Mouse (Mus musculus): Measurements from ENCODE around the gene Irf3. TPM values are rescaled to one million over a fixed set of nuclear protein-coding genes. Genes with fewer than 3 reads are reported as not detected.
A peak's percentile ranks its signal among the peaks of the same experiment; 100 is the strongest.

Irf3 gene
- total RNA-seq, 1 experiment: 45.9 TPM

GRCm38 (mm10) chr7:44966638-44967037, 30.8 kb upstream of the Irf3 start:
- peak overlapping the region; percentile 25 to 40; a peak in 3 of 4 replicates for H3K4me3 ChIP-seq (ENCODE audit: insufficient read depth in 1 of 2, low read depth in 1 of 2, low read length in 2 of 2, poor library complexity in 1 of 2, severe bottlenecking in 1 of 2)
- peaks cover 2 to 6% of the 10 kb centered on the region in 2 experiments; a peak in 2 of 4 replicates for H3K4me1 ChIP-seq (ENCODE audit: control insufficient read depth in 2 of 2, insufficient read depth in 2 of 2, low read length in 2 of 2, poor library complexity in 1 of 2)
- peak overlapping the region; percentile 28; the same call in 1 of the 2 replicates for H3K9ac ChIP-seq (ENCODE audit: insufficient read depth, low read depth, low read length, poor library complexity, severe bottlenecking)
- in situ Hi-C loops (cut with MboI; ENCODE audit: low sequenced_read_pairs in 2 of 2, unreplicated experiment in 2 of 2): no loop called here
- no peak overlapping the region for H3K27ac ChIP-seq (ENCODE audit: insufficient read depth, low read depth, low read length, poor library complexity, severe bottlenecking)
- TF ChIP-seq MAFK (IDR thresholded peaks at IDR 0.05; ENCODE audit: insufficient read depth, low read depth, low read length) (no peak), ZC3H11A (IDR thresholded peaks at IDR 0.05; ENCODE audit: borderline replicate concordance, low read depth, low read length) (no peak), HCFC1 (IDR thresholded peaks at IDR 0.05; ENCODE audit: borderline replicate concordance, insufficient read depth, low read length) (no peak), ZNF384 (IDR thresholded peaks at IDR 0.05; ENCODE audit: low read depth, low read length) (no peak), CHD2 (IDR thresholded peaks at IDR 0.05; ENCODE audit: low read depth, low read length) (no peak)
- no peaks in the 10 kb centered on the region for H3K9me3 ChIP-seq (ENCODE audit: control insufficient read depth, insufficient read depth, low read depth, low read length)
- no peak for DNase-seq (ENCODE audit: low read depth, low spot score)
- peaks cover 31% of the 10 kb centered on the region for H3K36me3 ChIP-seq (ENCODE audit: control insufficient read depth, insufficient read depth, low read length, poor library complexity, severe bottlenecking)

- peaks cover 16% of the 10 kb centered on the region; the same call in 1 of the 2 replicates for H3K36me3 ChIP-seq (ENCODE audit: control insufficient read depth, insufficient read depth, low read length, poor library complexity, severe bottlenecking)
- TF ChIP-seq CHD2 (IDR thresholded peaks at IDR 0.05; ENCODE audit: low read depth, low read length): peak; percentile 80; the same call in 1 of the 2 replicates
- TF ChIP-seq ZC3H11A (IDR thresholded peaks at IDR 0.05; ENCODE audit: borderline replicate concordance, low read depth, low read length): no peak
- in situ Hi-C loops (cut with MboI; ENCODE audit: low sequenced_read_pairs in 2 of 2, unreplicated experiment in 2 of 2): no loop called here
- no peaks in the 10 kb centered on the region for H3K9me3 ChIP-seq (ENCODE audit: control insufficient read depth, insufficient read depth, low read depth, low read length)
- peak overlapping the region; percentile 72 for H3K27ac ChIP-seq (ENCODE audit: insufficient read depth, low read depth, low read length, poor library complexity, severe bottlenecking)
- H3K4me1 ChIP-seq (ENCODE audit: control insufficient read depth in 2 of 2, insufficient read depth in 2 of 2, low read length in 2 of 2, poor library complexity in 1 of 2): peaks cover 0 to 14% of the 10 kb centered on the region in 2 experiments; a peak in 1 of 4 replicates
- peak; percentile 90 for DNase-seq (ENCODE audit: low read depth, low spot score)
- peak overlapping the region; percentile 77 for H3K9ac ChIP-seq (ENCODE audit: insufficient read depth, low read depth, low read length, poor library complexity, severe bottlenecking)
- H3K4me3 ChIP-seq (ENCODE audit: insufficient read depth in 1 of 2, low read depth in 1 of 2, low read length in 2 of 2, poor library complexity in 1 of 2, severe bottlenecking in 1 of 2): peak overlapping the region; percentile 82 to 85
Observed at GRCm38 (mm10) chr7:44970231-44970691, 27.2 kb upstream of the Irf3 start.

GRCm38 (mm10) chr7:44971142-44971541, 26.3 kb upstream of the Irf3 start:
- DNase-seq (ENCODE audit: low read depth, low spot score): no peak
- Histone ChIP-seq H3K4me3 (ENCODE audit: insufficient read depth in 1 of 2, low read depth in 1 of 2, low read length in 2 of 2, poor library complexity in 1 of 2, severe bottlenecking in 1 of 2) (no peak overlapping the region), H3K36me3 (ENCODE audit: control insufficient read depth, insufficient read depth, low read length, poor library complexity, severe bottlenecking) (peaks cover 13% of the 10 kb centered on the region), H3K9me3 (ENCODE audit: control insufficient read depth, insufficient read depth, low read depth, low read length) (no peaks in the 10 kb centered on the region), H3K9ac (ENCODE audit: insufficient read depth, low read depth, low read length, poor library complexity, severe bottlenecking) (no peak overlapping the region), H3K4me1 (ENCODE audit: control insufficient read depth in 2 of 2, insufficient read depth in 2 of 2, low read length in 2 of 2, poor library complexity in 1 of 2) (peaks cover 0 to 14% of the 10 kb centered on the region in 2 experiments; a peak in 1 of 4 replicates), H3K27ac (ENCODE audit: insufficient read depth, low read depth, low read length, poor library complexity, severe bottlenecking) (no peak overlapping the region)
- TF ChIP-seq ZC3H11A (IDR thresholded peaks at IDR 0.05; ENCODE audit: borderline replicate concordance, low read depth, low read length) (no peak), MAFK (IDR thresholded peaks at IDR 0.05; ENCODE audit: insufficient read depth, low read depth, low read length) (no peak), CHD2 (IDR thresholded peaks at IDR 0.05; ENCODE audit: low read depth, low read length) (no peak), HCFC1 (IDR thresholded peaks at IDR 0.05; ENCODE audit: borderline replicate concordance, insufficient read depth, low read length) (no peak), ZNF384 (IDR thresholded peaks at IDR 0.05; ENCODE audit: low read depth, low read length) (no peak)
- in situ Hi-C loops (cut with MboI; ENCODE audit: low sequenced_read_pairs in 2 of 2, unreplicated experiment in 2 of 2): no loop called here

- no peak for DNase-seq (ENCODE audit: low read depth, low spot score)
- Histone ChIP-seq H3K4me1 (ENCODE audit: control insufficient read depth in 2 of 2, insufficient read depth in 2 of 2, low read length in 2 of 2, poor library complexity in 1 of 2) (peaks cover 0 to 20% of the 10 kb centered on the region in 2 experiments; a peak in 2 of 4 replicates), H3K4me3 (ENCODE audit: insufficient read depth in 1 of 2, low read depth in 1 of 2, low read length in 2 of 2, poor library complexity in 1 of 2, severe bottlenecking in 1 of 2) (peak overlapping the region; percentile 28 to 70), H3K9ac (ENCODE audit: insufficient read depth, low read depth, low read length, poor library complexity, severe bottlenecking) (peak overlapping the region; percentile 79), H3K9me3 (ENCODE audit: control insufficient read depth, insufficient read depth, low read depth, low read length) (no peaks in the 10 kb centered on the region), H3K36me3 (ENCODE audit: control insufficient read depth, insufficient read depth, low read length, poor library complexity, severe bottlenecking) (peaks cover 27% of the 10 kb centered on the region), H3K27ac (ENCODE audit: insufficient read depth, low read depth, low read length, poor library complexity, severe bottlenecking) (peak overlapping the region; percentile 62; the same call in 1 of the 2 replicates)
- in situ Hi-C loops (cut with MboI; ENCODE audit: low sequenced_read_pairs in 2 of 2, unreplicated experiment in 2 of 2): no loop called here
- no peak for TF ChIP-seq ZNF384 (IDR thresholded peaks at IDR 0.05; ENCODE audit: low read depth, low read length)
- no peak for TF ChIP-seq CHD2 (IDR thresholded peaks at IDR 0.05; ENCODE audit: low read depth, low read length)
- TF ChIP-seq ZC3H11A (IDR thresholded peaks at IDR 0.05; ENCODE audit: borderline replicate concordance, low read depth, low read length): no peak
- TF ChIP-seq MAFK (IDR thresholded peaks at IDR 0.05; ENCODE audit: insufficient read depth, low read depth, low read length): no peak
- TF ChIP-seq HCFC1 (IDR thresholded peaks at IDR 0.05; ENCODE audit: borderline replicate concordance, insufficient read depth, low read length): no peak
Observed at GRCm38 (mm10) chr7:44973415-44974130, 23.9 kb upstream of the Irf3 start.
